Mouse (Mus musculus) embryonic fibroblast, embryonic 13.5 days (primary cell): ENCODE data around the gene Tef.

Experiments
- CTCF ChIP-seq: IDR thresholded peaks from 2 replicates; pipeline ENCODE4 v1.5.1; 2011; ENCODE audit warnings: mild to moderate bottlenecking, control low read depth, low read length, moderate library complexity, borderline replicate concordance; ENCODE audit not compliant: insufficient read depth
- POLR2A ChIP-seq: IDR thresholded peaks from 2 replicates; pipeline ENCODE4 v1.6.1; 2011; ENCODE audit warnings: low read depth, mild to moderate bottlenecking, control low read depth, low read length, moderate library complexity

GRCm38 (mm10) chr15:81766439-81766838, 35.8 kb upstream of the Tef start:
- TF ChIP-seq CTCF, result no peak
- no peak for TF ChIP-seq POLR2A
